Mouse (Mus musculus) midbrain, embryonic 13.5 days (tissue): ENCODE measurements at regions not wholly inside any gene's neighbourhood (a gene's known extent, or its start where the extent isn't known, plus 50 kb on each side); places are given as distances from the start of the nearest gene placed in this dataset.

Experiments
- ATAC-seq: fragments of 200-750 bp; cut with Nextera tagmentation; 2 replicates; pipeline ENCODE4 v1.8.0; 2017; ENCODE audit warnings: mild to moderate bottlenecking, moderate TSS enrichment, moderate library complexity
- H3K27ac ChIP-seq: fragments of 300-500 bp; sonication (generic); 2 replicates; pipeline ENCODE4 v1.5.1; 2015; ENCODE audit warnings: inconsistent platforms, mild to moderate bottlenecking, moderate library complexity
- H3K27me3 ChIP-seq: fragments of 300-500 bp; sonication (generic); 2 replicates; pipeline ENCODE4 v1.6.1; 2015; ENCODE audit warnings: mild to moderate bottlenecking, inconsistent platforms
- H3K36me3 ChIP-seq: fragments of 300-500 bp; sonication (generic); 2 replicates; pipeline ENCODE4 v1.6.1; 2015; ENCODE audit warnings: mild to moderate bottlenecking, inconsistent platforms
- H3K4me1 ChIP-seq: fragments of 300-500 bp; sonication (generic); replicated peaks from 2 replicates; pipeline ENCODE4 v1.6.1; 2015; ENCODE audit warnings: inconsistent platforms
- H3K4me2 ChIP-seq: fragments of 300-500 bp; sonication (generic); replicated peaks from 2 replicates; pipeline ENCODE4 v1.6.1; 2015; ENCODE audit warnings: moderate library complexity, mild to moderate bottlenecking, inconsistent platforms
- H3K4me3 ChIP-seq: fragments of 300-500 bp; sonication (generic); replicated peaks from 2 replicates; pipeline ENCODE4 v1.5.1; 2015; ENCODE audit warnings: mild to moderate bottlenecking, inconsistent platforms
- H3K9ac ChIP-seq: fragments of 300-500 bp; sonication (generic); replicated peaks from 2 replicates; pipeline ENCODE4 v1.6.1; 2015; ENCODE audit warnings: mild to moderate bottlenecking, inconsistent platforms
- H3K9me3 ChIP-seq: fragments of 300-500 bp; sonication (generic); 2 replicates; pipeline ENCODE4 v1.6.1; 2016; ENCODE audit warnings: mild to moderate bottlenecking, inconsistent platforms
- WGBS: fragments of 180-500 bp; shearing (Covaris S2); methylation state at CpG from one replicate; pipeline ENCODE4 v1.1.7; 2015; 5-methylcytosine and 5-hydroxymethylcytosine counted together

GRCm38 (mm10) chr16:21369569-21370512 lies 53.1 kb upstream of the Vps8 start:
- Histone ChIP-seq H3K4me1 (peaks cover 7% of the 10 kb centered on the region), H3K4me2 (no peak overlapping the region), H3K4me3 (no peak overlapping the region), H3K27me3 (0 out of 2 replicates have a peak, but pooled peaks cover 6% of the 10 kb centered on the region), H3K9me3 (no peaks in the 10 kb centered on the region), H3K27ac (no peak overlapping the region), H3K9ac (no peak overlapping the region), H3K36me3 (no peaks in the 10 kb centered on the region)
- ATAC-seq = no peak
- 69% methylated on average over 12 of the region's 12 CpGs for WGBS
